Mouse (Mus musculus) layer of hippocampus, adult 2 months (tissue): ENCODE data around the gene 1700015G11Rik. TPM values are rescaled to one million over a fixed set of nuclear protein-coding genes. Genes with fewer than 3 reads are reported as not detected.

Experiments
- DNase-seq, 2 experiments: peaks; one replicate each; pipeline ENCODE4 v3.0.0; 2022; ENCODE audit warnings: low spot score in 2 of 2
- H3K27ac ChIP-seq: fragments of 200-600 bp; 2 replicates; pipeline ENCODE4 v1.8.1; 2022
- H3K4me3 ChIP-seq: fragments of 200-600 bp; 2 replicates; pipeline ENCODE4 v1.8.1; 2022; ENCODE audit warnings: mild to moderate bottlenecking
- CTCF ChIP-seq: fragments of 200-600 bp; conservative IDR thresholded peaks from 2 replicates; pipeline ENCODE4 v1.8.1; 2022; ENCODE audit warnings: antibody characterized with exemption, mild to moderate bottlenecking, moderate library complexity
- long read RNA-seq, 2 experiments: library from polyadenylated mRNA; stranded (forward); transcript quantifications; one replicate each; pipeline ENCODE4 v2.0.0; 2021; ENCODE audit warnings: borderline mapping rate in 2 of 2
- total RNA-seq, 2 experiments: library from RNA; stranded (reverse); gene quantifications; 2 replicates each; pipeline ENCODE4 v1.2.3; 2021

The 1700015G11Rik gene
- not detected for total RNA-seq
- long read RNA-seq, experiment 1, result 0 reads
- long read RNA-seq, experiment 2, result 0 reads

GRCm38 (mm10) chr7:52015628-52016027 lies at the start of gene 1700015G11Rik:
Gene 1700015G11Rik, minus strand, starts transcription at chr7:52015728.
- DNase-seq, result no peak
- Histone ChIP-seq H3K27ac (no peak within 1 kb of the TSS), H3K4me3 (no peak within 1 kb of the TSS)
- TF ChIP-seq CTCF, result no peak

- no peak overlapping the region for H3K4me3 ChIP-seq
- no peak for TF ChIP-seq CTCF
- H3K27ac ChIP-seq, result no peak overlapping the region
- no peak for DNase-seq
Observed at GRCm38 (mm10) chr7:52056954-52057353, 41.4 kb upstream of the 1700015G11Rik start.

GRCm38 (mm10) chr7:52056274-52056673 lies 40.7 kb upstream of the 1700015G11Rik start:
- TF ChIP-seq CTCF, result no peak
- no peak for DNase-seq
- Histone ChIP-seq H3K27ac (no peak overlapping the region), H3K4me3 (no peak overlapping the region)

GRCm38 (mm10) chr7:52055831-52056230 lies 40.3 kb upstream of the 1700015G11Rik start:
- H3K27ac ChIP-seq, result no peak overlapping the region
- no peak for TF ChIP-seq CTCF
- DNase-seq, result no peak

GRCm38 (mm10) chr7:52037600-52038582 lies 22.4 kb upstream of the 1700015G11Rik start:
- H3K27ac ChIP-seq, result no peak overlapping the region
- peak; percentile 26 to 80 for DNase-seq
- TF ChIP-seq CTCF, result peak; percentile 87
- H3K4me3 ChIP-seq, result no peak overlapping the region

More at GRCm38 (mm10) chr7:52055831-52056230, 40.3 kb upstream of the 1700015G11Rik start:
- H3K4me3 ChIP-seq, result no peak overlapping the region

GRCm38 (mm10) chr7:52024050-52024626 lies 8.6 kb upstream of the 1700015G11Rik start:
- no peak for DNase-seq
- Histone ChIP-seq H3K4me3 (no peak overlapping the region), H3K27ac (no peak overlapping the region)
- no peak for TF ChIP-seq CTCF

GRCm38 (mm10) chr7:52022039-52022438 lies 6.5 kb upstream of the 1700015G11Rik start:
- no peak for DNase-seq
- no peak for TF ChIP-seq CTCF
- no peak overlapping the region for H3K27ac ChIP-seq
- H3K4me3 ChIP-seq, result no peak overlapping the region

- Histone ChIP-seq H3K27ac (no peak overlapping the region), H3K4me3 (no peak overlapping the region)
- peak; percentile 30 for TF ChIP-seq CTCF
- no peak for DNase-seq
Observed at GRCm38 (mm10) chr7:52015180-52015579, 348 bp downstream of the 1700015G11Rik start.

GRCm38 (mm10) chr7:52013457-52013856 lies 2.1 kb downstream of the 1700015G11Rik start:
- H3K4me3 ChIP-seq, result no peak overlapping the region
- no peak overlapping the region for H3K27ac ChIP-seq
- no peak for TF ChIP-seq CTCF
- no peak for DNase-seq

GRCm38 (mm10) chr7:52007138-52007537 lies 8.4 kb downstream of the 1700015G11Rik start:
- Histone ChIP-seq H3K4me3 (no peak overlapping the region), H3K27ac (no peak overlapping the region)
- TF ChIP-seq CTCF, result no peak
- DNase-seq, result no peak

GRCm38 (mm10) chr7:52006296-52006630 lies 9.3 kb downstream of the 1700015G11Rik start:
- TF ChIP-seq CTCF, result no peak
- H3K4me3 ChIP-seq, result peak overlapping the region; percentile 61
- peak overlapping the region; percentile 90 for H3K27ac ChIP-seq

GRCm38 (mm10) chr7:52005511-52006295 lies 9.8 kb downstream of the 1700015G11Rik start, which contains the start of gene Svip:
Gene Svip, minus strand, starts transcription at chr7:52006018.
- Histone ChIP-seq H3K4me3 (peak within 1 kb of the TSS; percentile 61), H3K27ac (peak within 1 kb of the TSS; percentile 90)
- TF ChIP-seq CTCF, result no peak
- peak; percentile 93 to 98 for DNase-seq

More at GRCm38 (mm10) chr7:52006296-52006630, 9.3 kb downstream of the 1700015G11Rik start:
- DNase-seq, result no peak

- Histone ChIP-seq H3K27ac (no peak overlapping the region), H3K4me3 (no peak overlapping the region)
- DNase-seq, result no peak
- no peak for TF ChIP-seq CTCF
Observed at GRCm38 (mm10) chr7:51991020-51991419, 24.5 kb downstream of the 1700015G11Rik start.
